Mouse (Mus musculus): ENCODE measurements around the gene Ccdc63.

The Ccdc63 gene

GRCm38 (mm10) chr5:122125211-122125760 lies 15.3 kb downstream of the Ccdc63 start:
- no peak for DNase-seq (ENCODE audit: extremely low spot score)

GRCm38 (mm10) chr5:122116243-122116642 lies 24.4 kb downstream of the Ccdc63 start:
- no peak for DNase-seq (ENCODE audit: extremely low spot score)

GRCm38 (mm10) chr5:122115266-122115763 lies 25.3 kb downstream of the Ccdc63 start:
- DNase-seq (ENCODE audit: extremely low spot score), result no peak

GRCm38 (mm10) chr5:122114176-122114575 lies 26.4 kb downstream of the Ccdc63 start:
- DNase-seq (ENCODE audit: extremely low spot score), result peak; percentile 70

- DNase-seq (ENCODE audit: extremely low spot score), result no peak
Measured at GRCm38 (mm10) chr5:122113450-122113849, 27.2 kb downstream of the Ccdc63 start.

GRCm38 (mm10) chr5:122111933-122112248 lies 28.7 kb downstream of the Ccdc63 start:
- DNase-seq (ENCODE audit: extremely low spot score), result no peak

GRCm38 (mm10) chr5:122111091-122111932 lies 29.3 kb downstream of the Ccdc63 start:
- DNase-seq (ENCODE audit: extremely low spot score), result no peak

GRCm38 (mm10) chr5:122110625-122111024 lies 30.0 kb downstream of the Ccdc63 start:
- no peak for DNase-seq (ENCODE audit: extremely low spot score)

- peak; percentile 70 for DNase-seq (ENCODE audit: extremely low spot score)
Measured at GRCm38 (mm10) chr5:122109325-122110060, 31.1 kb downstream of the Ccdc63 start.

- no peak for DNase-seq (ENCODE audit: extremely low spot score)
Measured at GRCm38 (mm10) chr5:122108104-122108503, 32.5 kb downstream of the Ccdc63 start.

GRCm38 (mm10) chr5:122106212-122106611 lies 34.4 kb downstream of the Ccdc63 start:
- DNase-seq (ENCODE audit: extremely low spot score), result no peak

- DNase-seq (ENCODE audit: extremely low spot score), result no peak
Measured at GRCm38 (mm10) chr5:122104981-122105380, 35.6 kb downstream of the Ccdc63 start.

- DNase-seq (ENCODE audit: extremely low spot score), result no peak
Measured at GRCm38 (mm10) chr5:122104201-122104600, 36.4 kb downstream of the Ccdc63 start.

GRCm38 (mm10) chr5:122103075-122103474 lies 37.5 kb downstream of the Ccdc63 start:
- DNase-seq (ENCODE audit: extremely low spot score), result no peak

GRCm38 (mm10) chr5:122102476-122103050 lies 38.1 kb downstream of the Ccdc63 start:
- DNase-seq (ENCODE audit: extremely low spot score), result no peak

GRCm38 (mm10) chr5:122094439-122094838 lies 46.2 kb downstream of the Ccdc63 start:
- no peak for DNase-seq (ENCODE audit: extremely low spot score)

- DNase-seq (ENCODE audit: extremely low spot score), result no peak
Measured at GRCm38 (mm10) chr5:122093734-122094133, 46.9 kb downstream of the Ccdc63 start.

GRCm38 (mm10) chr5:122092794-122093193 lies 47.8 kb downstream of the Ccdc63 start:
- no peak for DNase-seq (ENCODE audit: extremely low spot score)

GRCm38 (mm10) chr5:122091070-122091469 lies 49.6 kb downstream of the Ccdc63 start:
- DNase-seq (ENCODE audit: extremely low spot score), result peak; percentile 78

GRCm38 (mm10) chr5:122089664-122090063 lies 51.0 kb downstream of the Ccdc63 start:
- no peak for DNase-seq (ENCODE audit: extremely low spot score)

GRCm38 (mm10) chr5:122088917-122089316 lies 51.7 kb downstream of the Ccdc63 start:
- DNase-seq (ENCODE audit: extremely low spot score), result peak; percentile 86

- DNase-seq (ENCODE audit: extremely low spot score), result no peak
Measured at GRCm38 (mm10) chr5:122086121-122086520, 54.5 kb downstream of the Ccdc63 start.

Measured in embryo, embryonic 9.5 days (tissue).